Mouse (Mus musculus): ENCODE data around the gene Fhit.

The Fhit gene

GRCm38 (mm10) chr14:10364281-10364680, 797.6 kb downstream of the Fhit start:
- no peak for DNase-seq (ENCODE audit: low read depth, low spot score)

- no peak for DNase-seq (ENCODE audit: low read depth, low spot score)
Observed at GRCm38 (mm10) chr14:10363306-10363705, 798.5 kb downstream of the Fhit start.

GRCm38 (mm10) chr14:10345905-10346304, 815.9 kb downstream of the Fhit start:
- DNase-seq (ENCODE audit: low read depth, low spot score) = no peak

GRCm38 (mm10) chr14:10344064-10344463, 817.8 kb downstream of the Fhit start:
- no peak for DNase-seq (ENCODE audit: low read depth, low spot score)

- DNase-seq (ENCODE audit: low read depth, low spot score) = no peak
Observed at GRCm38 (mm10) chr14:10316764-10317163, 845.1 kb downstream of the Fhit start.

GRCm38 (mm10) chr14:10312190-10312589, 849.6 kb downstream of the Fhit start:
- DNase-seq (ENCODE audit: low read depth, low spot score) = no peak

- DNase-seq (ENCODE audit: low read depth, low spot score) = no peak
Observed at GRCm38 (mm10) chr14:10305286-10305685, 856.5 kb downstream of the Fhit start.

- peak; percentile 36 for DNase-seq (ENCODE audit: low read depth, low spot score)
Observed at GRCm38 (mm10) chr14:10301497-10301896, 860.3 kb downstream of the Fhit start.

- peak; percentile 59 for DNase-seq (ENCODE audit: low read depth, low spot score)
Observed at GRCm38 (mm10) chr14:10300914-10301313, 860.9 kb downstream of the Fhit start.

- no peak for DNase-seq (ENCODE audit: low read depth, low spot score)
Observed at GRCm38 (mm10) chr14:10299030-10299429, 862.8 kb downstream of the Fhit start.

GRCm38 (mm10) chr14:10289043-10289442, 872.8 kb downstream of the Fhit start:
- peak; percentile 23 for DNase-seq (ENCODE audit: low read depth, low spot score)

GRCm38 (mm10) chr14:10286027-10286426, 875.8 kb downstream of the Fhit start:
- DNase-seq (ENCODE audit: low read depth, low spot score) = no peak

- DNase-seq (ENCODE audit: low read depth, low spot score) = no peak
Observed at GRCm38 (mm10) chr14:10228708-10229107, 933.1 kb downstream of the Fhit start.

- no peak for DNase-seq (ENCODE audit: low read depth, low spot score)
Observed at GRCm38 (mm10) chr14:10221847-10222246, 940.0 kb downstream of the Fhit start.

GRCm38 (mm10) chr14:10213216-10213615, 948.6 kb downstream of the Fhit start:
- DNase-seq (ENCODE audit: low read depth, low spot score) = no peak

GRCm38 (mm10) chr14:10211184-10211583, 950.7 kb downstream of the Fhit start:
- no peak for DNase-seq (ENCODE audit: low read depth, low spot score)

GRCm38 (mm10) chr14:10209007-10209406, 952.8 kb downstream of the Fhit start:
- no peak for DNase-seq (ENCODE audit: low read depth, low spot score)

- no peak for DNase-seq (ENCODE audit: low read depth, low spot score)
Observed at GRCm38 (mm10) chr14:10205699-10206098, 956.1 kb downstream of the Fhit start.

GRCm38 (mm10) chr14:10205290-10205689, 956.5 kb downstream of the Fhit start:
- DNase-seq (ENCODE audit: low read depth, low spot score) = no peak

GRCm38 (mm10) chr14:10194130-10194529, 967.7 kb downstream of the Fhit start:
- DNase-seq (ENCODE audit: low read depth, low spot score) = no peak

GRCm38 (mm10) chr14:10171761-10172160, 990.1 kb downstream of the Fhit start:
- no peak for DNase-seq (ENCODE audit: low read depth, low spot score)

- DNase-seq (ENCODE audit: low read depth, low spot score) = no peak
Observed at GRCm38 (mm10) chr14:10166641-10167429, 995.0 kb downstream of the Fhit start.

- no peak for DNase-seq (ENCODE audit: low read depth, low spot score)
Observed at GRCm38 (mm10) chr14:10149872-10150271, 1012.0 kb downstream of the Fhit start.

GRCm38 (mm10) chr14:10139311-10139710, 1022.5 kb downstream of the Fhit start:
- DNase-seq (ENCODE audit: low read depth, low spot score) = no peak
